Mouse (Mus musculus) monocyte, adult 2 months (primary cell): ENCODE data around the gene Wdr90.

Experiments
- DNase-seq, 2 experiments: peaks; one replicate each; pipeline ENCODE4 v3.0.0; 2022; ENCODE audit warnings: low spot score in 2 of 2, low read depth in 1 of 2

Wdr90 gene

GRCm38 (mm10) chr17:25861704-25862612, 657 bp upstream of the Wdr90 start:
- no peak for DNase-seq

DNA sequence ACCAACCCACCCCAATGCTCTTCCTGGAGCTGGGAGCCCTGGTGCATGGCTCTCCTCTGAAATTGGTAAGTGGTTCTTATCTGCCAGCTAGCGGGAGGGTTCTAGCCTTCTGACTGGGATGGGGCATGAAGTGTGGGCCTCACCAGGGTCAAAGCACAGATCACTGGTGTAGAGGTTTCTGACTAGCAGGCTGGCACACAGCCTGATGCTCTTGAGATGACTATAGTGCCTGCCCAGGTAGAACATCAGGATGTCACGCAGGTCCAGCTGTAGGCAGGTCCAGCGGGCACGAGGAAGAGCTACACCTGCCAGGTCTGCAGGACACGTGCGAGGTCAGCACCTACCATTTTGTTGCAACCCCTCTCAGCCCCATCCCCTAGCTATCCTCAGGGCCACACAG, 1.1 kb downstream of the Wdr90 start:
- no peak for DNase-seq

DNA sequence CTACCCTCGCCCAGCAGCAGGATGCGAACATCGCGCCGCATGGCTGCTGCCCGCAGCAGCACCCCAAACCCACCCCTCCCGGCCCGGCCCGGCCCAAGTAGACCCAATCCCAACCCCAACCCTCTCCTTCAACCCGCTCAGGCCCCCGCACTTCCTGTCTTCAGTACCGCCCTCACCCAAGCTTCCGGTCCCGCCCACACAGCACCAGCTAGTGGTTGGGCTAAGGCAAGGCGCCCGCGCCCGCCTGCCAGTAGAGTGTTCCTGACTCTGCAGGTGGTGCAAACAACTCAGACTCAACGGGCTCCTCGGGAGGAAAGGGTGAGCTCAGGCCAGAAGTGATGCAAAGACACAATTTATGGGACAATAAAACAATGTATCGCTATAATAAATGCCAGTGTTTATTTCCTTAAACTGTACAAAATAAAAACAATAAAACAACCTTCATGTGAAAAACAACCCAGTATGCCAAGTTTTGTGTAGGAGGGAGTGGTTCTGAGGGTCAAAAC, 16.9 kb downstream of the Wdr90 start, which contains the start of gene Rhot2:
TSS of gene Rhot2 (minus strand) at position 456 of the 506 bp plus-strand sequence.
- peak; percentile 74 to 84 for DNase-seq

GRCm38 (mm10) chr17:25843636-25844395, 17.5 kb downstream of the Wdr90 start:
- DNase-seq: no peak

DNA sequence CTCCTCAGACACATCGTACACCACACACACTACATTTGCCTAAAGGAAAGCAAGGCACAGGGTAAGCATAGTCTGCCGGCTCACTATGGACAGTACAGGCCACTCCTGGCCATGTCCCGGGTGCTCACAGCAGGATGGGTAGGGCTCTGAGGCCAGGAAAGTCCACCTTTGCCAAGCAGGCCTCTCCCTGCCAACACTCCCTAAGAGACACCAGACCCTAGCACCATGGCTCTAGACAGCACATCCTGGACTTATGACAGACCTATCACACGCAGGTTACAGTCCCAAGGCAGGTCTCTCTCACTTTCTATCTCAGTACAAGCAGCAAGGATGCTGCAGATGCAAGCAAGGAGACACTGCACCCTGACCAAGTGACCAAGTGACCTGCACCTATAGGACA, 18.2 kb downstream of the Wdr90 start:
- DNase-seq: no peak

GRCm38 (mm10) chr17:25842509-25842908, 18.8 kb downstream of the Wdr90 start:
- no peak for DNase-seq

DNA sequence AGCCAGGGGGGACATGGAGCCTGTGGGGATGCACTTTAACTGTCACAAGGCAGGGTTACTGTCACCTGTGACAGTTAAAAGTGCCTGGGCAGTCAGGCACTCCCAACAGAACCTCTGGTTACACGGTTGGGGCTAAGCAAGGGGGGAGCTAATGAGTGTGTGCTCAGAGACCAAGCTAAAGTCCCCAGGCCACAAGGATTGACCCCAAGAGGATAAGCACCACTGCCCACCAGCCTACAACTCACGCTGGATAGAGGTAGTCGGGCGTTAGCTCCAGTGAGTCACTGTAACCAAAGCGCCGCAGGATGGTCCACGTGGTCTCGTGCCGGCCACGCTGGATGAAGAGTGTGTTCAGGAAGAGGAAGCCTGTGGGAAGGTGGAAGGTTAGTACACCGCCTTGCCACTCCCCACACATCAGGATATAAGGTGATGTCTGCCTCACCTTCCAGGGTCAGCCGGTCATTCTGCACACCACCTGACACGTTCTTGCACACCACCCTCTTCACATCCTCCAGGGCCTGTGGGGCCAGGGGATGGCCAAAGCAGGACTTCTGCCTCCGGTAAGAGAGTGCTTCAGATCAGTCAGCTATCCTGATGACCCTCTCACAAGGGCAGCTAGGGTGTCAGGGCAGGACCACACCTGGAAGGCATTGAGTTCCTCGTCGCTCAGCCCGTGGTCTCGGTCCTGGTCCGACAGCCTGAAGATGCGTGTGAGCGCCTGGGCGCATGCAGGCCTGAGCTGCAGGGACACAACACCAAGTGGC, 20.0 kb downstream of the Wdr90 start, which contains the start of gene Gm20683:
TSS of gene Gm20683 (minus strand) at position 647 of the 764 bp plus-strand sequence.
- DNase-seq: no peak

DNA sequence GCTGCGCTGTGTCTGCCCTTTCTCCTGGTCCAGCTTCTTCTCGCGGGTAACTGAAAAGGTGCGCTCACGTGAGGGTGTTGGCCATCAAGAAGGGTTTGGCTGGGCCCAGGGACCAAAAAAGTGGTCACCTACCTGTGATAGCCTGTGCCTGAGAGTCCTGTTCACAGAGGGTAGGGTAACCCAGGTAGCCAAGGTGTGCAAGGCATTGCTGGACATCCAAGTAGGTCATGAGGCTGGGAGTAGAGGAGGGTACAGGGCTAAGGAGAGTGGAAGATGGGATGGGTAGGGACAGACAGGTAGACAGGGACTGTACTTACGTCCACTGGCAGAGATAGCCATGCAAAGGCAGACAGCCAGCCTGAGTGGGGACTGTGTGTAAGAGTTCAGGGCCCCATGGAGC, 20.8 kb downstream of the Wdr90 start:
- DNase-seq: no peak

GRCm38 (mm10) chr17:25839455-25840235, 21.7 kb downstream of the Wdr90 start:
- no peak for DNase-seq

- DNase-seq: no peak
Measured at GRCm38 (mm10) chr17:25838904-25839303, 22.4 kb downstream of the Wdr90 start.

DNA sequence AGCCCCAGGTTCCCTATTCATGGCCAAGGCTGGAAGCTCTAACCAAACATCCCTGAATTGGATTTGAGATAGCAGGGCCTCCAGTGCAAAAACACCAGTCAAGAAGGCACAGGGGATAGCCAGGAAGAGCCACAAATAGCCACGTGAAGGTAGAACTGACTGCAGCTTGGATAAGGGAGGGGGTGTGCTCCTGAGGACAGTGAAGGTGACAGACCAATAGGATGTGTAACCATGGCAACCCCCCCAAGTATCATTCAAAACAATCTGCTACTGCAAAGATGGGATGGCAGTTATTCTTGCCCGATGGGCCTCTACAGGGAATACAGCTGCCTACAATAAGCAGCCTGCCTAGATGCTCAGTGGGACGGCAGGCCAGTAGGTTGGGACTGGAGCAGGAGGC, 23.8 kb downstream of the Wdr90 start:
- DNase-seq: no peak

GRCm38 (mm10) chr17:25837076-25837410, 24.3 kb downstream of the Wdr90 start, which contains the start of gene Rhbdl1:
Rhbdl1 (minus strand) TSS chr17:25837295.
- DNase-seq: no peak

DNA sequence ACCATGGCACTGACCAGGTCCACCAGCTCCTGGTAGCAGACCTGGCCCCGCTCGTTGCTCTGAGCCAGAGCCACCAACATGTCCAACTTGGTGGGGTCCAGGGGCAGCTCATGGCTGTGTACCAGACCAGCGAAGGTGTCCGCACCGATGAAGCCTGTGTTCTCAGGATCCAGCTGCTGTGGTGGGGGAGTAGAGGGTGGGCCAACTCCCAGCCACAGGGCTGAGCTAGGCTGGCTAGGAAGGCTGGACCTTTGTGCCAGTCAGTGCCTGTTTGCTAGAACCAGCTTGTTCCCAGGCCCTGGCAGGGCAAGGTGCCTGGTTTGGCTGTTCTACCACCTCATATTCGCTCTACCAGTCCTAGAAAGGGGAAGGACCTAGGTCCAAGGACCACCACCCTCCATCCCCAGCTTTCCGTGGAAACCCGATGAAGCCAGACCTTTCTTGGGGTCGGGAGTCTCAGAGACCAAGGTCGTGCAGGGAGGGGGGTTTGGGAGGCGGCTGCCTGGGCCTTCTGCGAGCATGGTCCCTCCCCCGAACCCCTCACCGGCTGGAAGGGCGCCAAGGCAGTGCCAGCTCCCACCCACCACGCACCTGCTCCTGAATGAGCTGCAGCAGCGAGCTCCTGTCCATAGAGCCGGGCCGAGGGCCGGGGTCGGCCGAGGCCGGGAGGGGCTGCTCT, 24.8 kb downstream of the Wdr90 start:
- no peak for DNase-seq

DNA sequence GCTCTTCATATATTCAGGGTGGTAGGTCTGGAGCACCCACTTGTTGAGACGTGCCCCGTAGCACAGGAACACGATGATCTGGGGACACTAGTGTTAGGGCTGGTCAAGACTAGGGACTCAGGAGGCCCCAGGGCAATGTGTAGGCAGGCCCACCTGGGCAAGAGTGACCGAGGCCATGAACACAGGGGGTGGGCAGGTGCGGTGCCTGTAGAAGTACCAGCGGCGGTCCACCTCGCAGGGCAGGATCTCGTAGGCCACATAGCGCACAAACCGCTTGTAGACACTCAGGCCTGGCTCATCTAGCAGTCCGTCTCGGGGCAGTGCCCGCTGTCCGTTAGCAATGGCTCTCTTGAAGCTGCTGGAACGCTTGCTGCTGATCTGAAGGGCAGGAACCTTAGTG, 25.5 kb downstream of the Wdr90 start:
- no peak for DNase-seq

GRCm38 (mm10) chr17:25835301-25835700, 26.0 kb downstream of the Wdr90 start:
- no peak for DNase-seq

DNA sequence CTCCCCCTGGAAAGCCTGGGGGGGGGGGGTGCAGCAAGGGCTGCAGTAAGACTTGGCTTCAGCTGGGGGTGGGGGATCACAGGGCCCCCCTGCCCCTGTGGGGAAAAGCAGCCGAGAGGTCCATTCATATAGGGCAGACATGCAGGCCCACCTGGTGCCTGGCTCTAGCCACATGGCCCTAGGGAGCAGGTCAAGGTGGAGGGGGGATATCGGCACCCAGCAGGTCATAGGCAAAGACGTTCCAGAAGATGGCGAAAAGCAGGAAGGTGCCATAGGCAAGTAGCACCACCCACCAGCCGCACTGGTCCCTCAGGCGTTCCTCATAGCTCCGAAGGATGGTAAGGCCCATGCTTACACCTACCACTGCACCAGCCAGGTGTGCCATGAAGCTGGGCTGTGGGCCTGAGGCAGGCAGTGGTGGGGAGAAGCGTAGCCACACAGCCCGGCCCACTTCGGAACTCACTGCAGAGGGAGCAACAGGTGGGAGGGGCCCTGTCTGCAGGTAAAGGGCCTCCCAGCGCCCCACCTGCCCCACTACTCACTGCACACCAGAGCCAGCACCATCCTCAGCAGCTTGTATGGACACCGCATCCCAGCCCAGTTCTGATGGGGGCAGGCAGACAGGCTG, 26.6 kb downstream of the Wdr90 start:
- DNase-seq: no peak

- DNase-seq: no peak
Measured at GRCm38 (mm10) chr17:25833961-25834594, 27.2 kb downstream of the Wdr90 start.

- DNase-seq: peak in 1 of 2 experiments; percentile 65
Measured at GRCm38 (mm10) chr17:25833291-25833663, 28.0 kb downstream of the Wdr90 start, which contains the start of gene Stub1. Stub1 (minus strand) TSS chr17:25833404.
